Mouse (Mus musculus): ENCODE results near the gene Dhrs2. TPM values are rescaled to one million over a fixed set of nuclear protein-coding genes. Genes with fewer than 3 reads are reported as not detected.

Gene Dhrs2
- not detected in 2 replicates for polyA plus RNA-seq (2012; rRNA removed; ENCODE audit: low replicate concordance)

DNA sequence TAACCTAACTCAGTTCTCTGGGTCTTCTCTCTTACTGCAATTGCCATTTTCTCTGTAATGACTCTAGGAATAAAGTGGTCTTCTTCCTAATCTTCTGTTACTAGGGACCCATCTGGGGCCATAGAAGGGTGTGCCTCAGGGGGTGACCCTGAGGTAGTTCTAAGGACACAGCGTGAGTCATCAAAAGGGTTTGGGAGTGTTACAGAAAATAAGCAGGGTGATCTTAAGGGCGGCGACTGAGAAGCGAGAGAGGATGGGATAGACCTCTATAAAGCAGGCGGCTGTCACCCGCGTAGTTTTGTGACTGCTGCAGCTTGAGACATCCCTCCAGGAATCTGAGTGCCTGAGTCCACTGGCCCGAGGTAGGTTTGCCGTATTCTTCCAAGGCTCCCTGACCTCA is at the start of gene Dhrs2:
Gene Dhrs2, plus strand, starts transcription at position 301 of the 400 bp plus-strand sequence.

Other genes with a start within 250 kb of the Dhrs2 start
- gene Gm17428, start 245.1 kb upstream of the Dhrs2 start, polyA plus RNA-seq (2012; rRNA removed; ENCODE audit: low replicate concordance): not detected in 2 replicates
- 0.03 TPM in 1 of 2 replicates, not detected in the other for gene Myh7, start 227.4 kb upstream of the Dhrs2 start, polyA plus RNA-seq (2012; rRNA removed; ENCODE audit: low replicate concordance)
- 14.0 and 16.3 TPM in 2 replicates for gene Ngdn, start 206.6 kb upstream of the Dhrs2 start, polyA plus RNA-seq (2012; rRNA removed; ENCODE audit: low replicate concordance)
- 0.57 and 1.7 TPM in 2 replicates for gene Zfhx2, start 129.7 kb upstream of the Dhrs2 start, polyA plus RNA-seq (2012; rRNA removed; ENCODE audit: low replicate concordance)
- 9.1 and 14.5 TPM in 2 replicates for gene Thtpa, start 127.2 kb upstream of the Dhrs2 start, polyA plus RNA-seq (2012; rRNA removed; ENCODE audit: low replicate concordance)
- gene Ap1g2, start 115.4 kb upstream of the Dhrs2 start, polyA plus RNA-seq (2012; rRNA removed; ENCODE audit: low replicate concordance): 39.1 and 40.8 TPM in 2 replicates
- gene Jph4, start 105.1 kb upstream of the Dhrs2 start, polyA plus RNA-seq (2012; rRNA removed; ENCODE audit: low replicate concordance): 0.60 and 9.7 TPM in 2 replicates

Measured in subcutaneous adipose tissue, adult 2 months (tissue).